8 mouse cellular contexts compared by ENCODE assay signal in genomic region chr12:75176691-75177645, GRCm38 (mm10). TPM values are rescaled to one million over a fixed set of nuclear protein-coding genes. Genes with fewer than 3 reads are reported as not detected.
DNase-seq lines count a peak whose midpoint lies in the region; ATAC-seq and TF ChIP-seq lines count a peak whose summit lies in the region.

TSS of gene Kcnh5 (minus strand) at chr12:75177332.

- H3K27me3 ChIP-seq in kidney, adult 2 months (replicated peaks; ENCODE audit: control insufficient read depth, insufficient read depth, low read length): no peaks in the 10 kb centered on the region
- H3K27me3 ChIP-seq in forebrain, embryonic 10.5 days (ENCODE audit: poor library complexity, severe bottlenecking): peaks cover 66% of the 10 kb centered on the region
- H3K27me3 ChIP-seq in hindbrain, embryonic 14.5 days (ENCODE audit: control insufficient read depth, insufficient read depth, low read length): 0 out of 2 replicates have a peak, but pooled peaks cover 11% of the 10 kb centered on the region

- peak within 1 kb of the TSS; percentile 11; the same call in 1 of the 2 replicates for H3K4me3 ChIP-seq in kidney, adult 2 months (ENCODE audit: insufficient read depth, low read depth, low read length)
- H3K4me3 ChIP-seq in forebrain, embryonic 10.5 days: peak within 1 kb of the TSS; percentile 68
- peak within 1 kb of the TSS; percentile 75 for H3K4me3 ChIP-seq in hindbrain, embryonic 14.5 days (replicated peaks; ENCODE audit: low read length)

- no peaks in the 10 kb centered on the region for H3K9me3 ChIP-seq in forebrain, embryonic 10.5 days
- no peaks in the 10 kb centered on the region for H3K9me3 ChIP-seq in hindbrain, embryonic 14.5 days (ENCODE audit: control insufficient read depth, low read length)

- peak; percentile 94 for ATAC-seq in hindbrain, embryonic 14.5 days (ENCODE audit: low FRiP score)

- 2% methylated on average over 52 of the region's 52 CpGs for WGBS in kidney, adult 2 months
- WGBS in forebrain, embryonic 10.5 days: under 1% methylated on average over 52 of the region's 52 CpGs
- under 1% methylated on average over 52 of the region's 52 CpGs for WGBS in hindbrain, embryonic 14.5 days

- intact Hi-C loops in left cerebral cortex, postnatal 4 days (cut with DNase I): no loop called here

- no peak for TF ChIP-seq CTCF in kidney, adult 2 months (conservative IDR thresholded peaks at IDR 0.05; ENCODE audit: insufficient read depth, insufficient read length, low read depth, low read length)

- DNase-seq in kidney, adult 2 months: no peak
- DNase-seq in kidney, adult 18-20 months: no peak
- peak; percentile 7 for DNase-seq in T-cell, adult 2 months (ENCODE audit: low spot score)
- peak; percentile 73 for DNase-seq in forebrain, embryonic 10.5 days (ENCODE audit: extremely low spot score, low spot score)
- DNase-seq in hindbrain, embryonic 14.5 days (ENCODE audit: low spot score): peak; percentile 78
- DNase-seq in left cerebral cortex, postnatal 4 days: peak; percentile 76
- peak; percentile 82 for DNase-seq in retina, postnatal 1 day
- DNase-seq in lung, adult 18-20 months: no peak

- no peak within 1 kb of the TSS for H3K27ac ChIP-seq in kidney, adult 2 months (ENCODE audit: insufficient read depth, low read depth, low read length)
- peak within 1 kb of the TSS; percentile 77 for H3K27ac ChIP-seq in forebrain, embryonic 10.5 days
- peak within 1 kb of the TSS; percentile 78 for H3K27ac ChIP-seq in hindbrain, embryonic 14.5 days

- TF ChIP-seq POLR2A in kidney, adult 2 months (IDR thresholded peaks at IDR 0.05; ENCODE audit: low read depth, low read length): no peak

- H3K4me2 ChIP-seq in hindbrain, embryonic 14.5 days (replicated peaks): peak within 1 kb of the TSS; percentile 97

- H3K36me3 ChIP-seq in kidney, adult 2 months (ENCODE audit: control insufficient read depth, insufficient read depth, low read length): no peaks in the 10 kb centered on the region
- no peaks in the 10 kb centered on the region for H3K36me3 ChIP-seq in forebrain, embryonic 10.5 days (replicated peaks)
- H3K36me3 ChIP-seq in hindbrain, embryonic 14.5 days (replicated peaks; ENCODE audit: control insufficient read depth, insufficient read depth): no peaks in the 10 kb centered on the region

- H3K4me1 ChIP-seq in kidney, adult 2 months (ENCODE audit: control insufficient read depth, insufficient read depth, low read length): no peaks in the 10 kb centered on the region
- peaks cover 18% of the 10 kb centered on the region for H3K4me1 ChIP-seq in forebrain, embryonic 10.5 days
- peaks cover 9% of the 10 kb centered on the region for H3K4me1 ChIP-seq in hindbrain, embryonic 14.5 days (replicated peaks; ENCODE audit: control insufficient read depth, insufficient read depth, low read length)

- H3K9ac ChIP-seq in hindbrain, embryonic 14.5 days: peak within 1 kb of the TSS; percentile 73

RNA-seq across cellular contexts. Expression of gene Kcnh5, which starts in this region (rescaled TPM):
- 0.09 and 0.15 TPM in 2 replicates for polyA plus RNA-seq in kidney, adult 2 months (2012; rRNA removed)
- 0.33 and 0.90 TPM in 2 replicates for polyA plus RNA-seq in forebrain, embryonic 10.5 days (2016; fragmentation: Nextera tagmentation; extraction: Ambion mirVana)
- polyA plus RNA-seq in hindbrain, embryonic 14.5 days (2014; fragmentation: Nextera tagmentation; extraction: Ambion mirVana): 3.6 and 4.4 TPM in 2 replicates
- 10 to 100 TPM; 24.2 to 25.3 TPM for total RNA-seq in left cerebral cortex, postnatal 4 days (2021)

Comparison
In these comparisons a context has a peak if more than half of its experiments do, and no peak if none do; other contexts are left out.
1. Peak in DNase-seq, H3K4me3 ChIP-seq and H3K27ac ChIP-seq in forebrain, embryonic 10.5 days; RNA of the gene not detected or under 1 TPM.
2. DNase-seq: peak in T-cell, adult 2 months (single experiment), hindbrain, embryonic 14.5 days (single experiment), left cerebral cortex, postnatal 4 days (single experiment) and retina, postnatal 1 day (single experiment); none in kidney, adult 2 months (single experiment), kidney, adult 18-20 months (single experiment) and lung, adult 18-20 months (0 of 2).
3. H3K4me3 ChIP-seq: peak in every context shown above with its lines; median percentile 75 in hindbrain, embryonic 14.5 days; 68 in forebrain, embryonic 10.5 days; 11 in kidney, adult 2 months.